Mouse (Mus musculus) heart, embryonic 12.5 days (tissue): Measurements from ENCODE around the gene Ints14. TPM values are rescaled to one million over a fixed set of nuclear protein-coding genes. Genes with fewer than 3 reads are reported as not detected.

Experiments used
- ATAC-seq: fragments of 200-750 bp; cut with Nextera tagmentation; 2 replicates; pipeline ENCODE4 v1.8.0; 2017; ENCODE audit warnings: moderate TSS enrichment, moderate library complexity; ENCODE audit not compliant: insufficient number of reproducible peaks, low FRiP score
- H3K27ac ChIP-seq: fragments of 300-500 bp; sonication (generic); 2 replicates; pipeline ENCODE4 v1.5.1; 2016; ENCODE audit warnings: mild to moderate bottlenecking, moderate library complexity; ENCODE audit not compliant: poor library complexity, severe bottlenecking
- H3K27me3 ChIP-seq: fragments of 300-500 bp; sonication (generic); replicated peaks from 2 replicates; pipeline ENCODE4 v1.6.1; 2016; ENCODE audit warnings: mild to moderate bottlenecking, moderate library complexity
- H3K36me3 ChIP-seq: fragments of 300-500 bp; sonication (generic); 2 replicates; pipeline ENCODE4 v1.6.1; 2016; ENCODE audit warnings: mild to moderate bottlenecking, moderate library complexity
- H3K4me1 ChIP-seq: fragments of 300-500 bp; sonication (generic); replicated peaks from 2 replicates; pipeline ENCODE4 v1.6.1; 2016; ENCODE audit warnings: mild to moderate bottlenecking
- H3K4me2 ChIP-seq: fragments of 300-500 bp; sonication (generic); 2 replicates; pipeline ENCODE4 v1.6.1; 2016; ENCODE audit warnings: mild to moderate bottlenecking, moderate library complexity
- H3K4me3 ChIP-seq: fragments of 300-500 bp; sonication (generic); 2 replicates; pipeline ENCODE4 v1.5.1; 2016; ENCODE audit warnings: mild to moderate bottlenecking
- H3K9ac ChIP-seq: fragments of 300-500 bp; sonication (generic); 2 replicates; pipeline ENCODE4 v1.6.1; 2016; ENCODE audit warnings: mild to moderate bottlenecking, moderate library complexity
- H3K9me3 ChIP-seq: fragments of 300-500 bp; sonication (generic); replicated peaks from 2 replicates; pipeline ENCODE4 v1.6.1; 2016; ENCODE audit warnings: mild to moderate bottlenecking, moderate library complexity
- WGBS: fragments of 180-500 bp; shearing (Covaris S2); methylation state at CpG from one replicate; pipeline ENCODE4 v1.1.7; 2016; 5-methylcytosine and 5-hydroxymethylcytosine counted together
- polyA plus RNA-seq: library from polyadenylated mRNA; unstranded; fragments of >200 nt; fragmentation: Nextera tagmentation; extraction: Ambion mirVana; gene quantifications from 2 replicates; pipeline ENCODE4 v1.2.1, GENCODE M21; 2016

Gene Ints14
- 45.2 and 48.6 TPM in 2 replicates for polyA plus RNA-seq

DNA sequence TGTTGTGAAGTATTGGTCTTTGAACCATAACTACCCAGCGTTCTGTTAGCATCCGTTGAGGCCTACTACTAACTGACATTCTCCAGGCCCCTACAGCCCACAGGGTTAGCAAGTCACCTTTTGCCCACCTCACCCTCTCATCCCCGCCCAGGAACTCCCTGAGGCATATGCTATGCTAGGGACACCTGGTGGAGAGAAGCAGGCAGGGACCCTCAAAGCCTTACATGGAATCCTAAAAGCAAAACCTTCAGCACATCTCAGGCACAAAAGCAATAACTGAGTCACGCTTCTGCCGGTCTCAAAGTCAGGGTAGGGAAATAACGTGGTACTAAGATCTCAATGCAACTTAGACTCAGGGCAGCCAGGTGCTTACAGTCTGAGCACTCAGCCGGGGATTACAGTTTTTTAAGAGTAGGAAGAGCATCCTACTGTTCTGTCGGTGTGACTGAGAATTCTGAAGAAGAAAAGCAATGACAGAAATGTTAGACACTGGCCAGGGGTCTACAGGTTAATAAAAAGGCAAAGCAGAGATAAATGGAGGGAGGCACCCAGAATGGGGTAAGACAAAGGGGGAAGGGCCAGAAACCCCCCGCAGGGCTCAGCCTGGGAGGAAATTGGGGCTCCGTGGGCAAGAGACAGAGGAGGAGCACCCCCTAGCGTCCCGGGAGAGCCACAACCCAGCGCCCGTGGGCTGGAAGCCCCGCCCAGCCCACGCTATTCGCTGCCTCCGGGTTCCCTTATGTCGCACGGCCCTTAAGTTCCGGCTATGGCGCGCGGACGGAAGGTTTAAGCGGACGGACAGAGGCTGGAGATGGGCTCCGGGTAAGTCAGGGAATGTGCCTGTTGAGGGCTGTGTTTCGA is at the start of gene Ints14:
Ints14 (plus strand) TSS at position 789 of the 861 bp plus-strand sequence.
- Histone ChIP-seq H3K27ac (peak within 1 kb of the TSS; percentile 84), H3K9ac (peak within 1 kb of the TSS; percentile 93), H3K36me3 (peaks cover 22% of the 10 kb centered on the region), H3K4me1 (peaks cover 16% of the 10 kb centered on the region), H3K4me2 (peak within 1 kb of the TSS; percentile 77), H3K9me3 (no peaks in the 10 kb centered on the region), H3K27me3 (no peaks in the 10 kb centered on the region), H3K4me3 (peak within 1 kb of the TSS; percentile 72)
- 5% methylated on average over 29 of the region's 29 CpGs for WGBS
- ATAC-seq = peak; percentile 94

DNA sequence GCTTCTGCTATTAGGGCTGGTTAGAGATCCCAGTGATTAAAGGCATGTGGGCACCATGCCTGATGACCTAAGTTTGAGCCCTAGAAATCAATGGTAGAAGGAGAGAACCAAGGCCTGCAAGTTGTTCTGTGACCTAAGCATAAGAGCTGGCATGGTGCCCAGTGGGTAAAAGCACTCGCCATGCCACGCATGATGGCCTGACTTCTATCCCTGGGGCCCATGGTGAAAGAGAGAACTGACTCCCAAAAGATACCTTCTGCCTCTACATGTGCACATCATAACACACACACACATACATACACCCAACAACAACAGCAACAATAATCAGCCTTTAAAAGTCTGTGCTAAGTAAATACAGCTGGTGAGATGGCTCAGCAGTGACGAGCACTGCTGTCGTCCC is 47.3 kb upstream of the Ints14 start:
- no peak overlapping the region for H3K4me2 ChIP-seq
- peaks cover 5% of the 10 kb centered on the region; the same call in 1 of the 2 replicates for H3K9me3 ChIP-seq
- H3K9ac ChIP-seq = no peak overlapping the region
- peaks cover 21% of the 10 kb centered on the region for H3K36me3 ChIP-seq
- H3K27ac ChIP-seq = no peak overlapping the region
- 95% methylated on average over 4 of the region's 4 CpGs for WGBS
- H3K4me3 ChIP-seq = no peak overlapping the region
- H3K4me1 ChIP-seq = no peaks in the 10 kb centered on the region
- no peaks in the 10 kb centered on the region for H3K27me3 ChIP-seq
- no peak for ATAC-seq

GRCm38 (mm10) chr9:64913973-64914372 is 46.7 kb upstream of the Ints14 start:
- Histone ChIP-seq H3K4me2 (no peak overlapping the region), H3K9me3 (peaks cover 5% of the 10 kb centered on the region; the same call in 1 of the 2 replicates), H3K4me3 (no peak overlapping the region), H3K36me3 (peaks cover 21% of the 10 kb centered on the region), H3K27ac (no peak overlapping the region), H3K27me3 (no peaks in the 10 kb centered on the region), H3K9ac (no peak overlapping the region), H3K4me1 (no peaks in the 10 kb centered on the region)
- ATAC-seq = no peak
- WGBS = 74% methylated on average over 2 of the region's 2 CpGs

- Histone ChIP-seq H3K9ac (no peak overlapping the region), H3K4me3 (no peak overlapping the region), H3K4me1 (no peaks in the 10 kb centered on the region), H3K36me3 (peaks cover 21% of the 10 kb centered on the region), H3K9me3 (peaks cover 5% of the 10 kb centered on the region; the same call in 1 of the 2 replicates), H3K4me2 (no peak overlapping the region), H3K27me3 (no peaks in the 10 kb centered on the region), H3K27ac (no peak overlapping the region)
- no peak for ATAC-seq
- 70% methylated on average over 4 of the region's 4 CpGs for WGBS
These were observed 46.1 kb upstream of the Ints14 start for GRCm38 (mm10) chr9:64914629-64915028.

DNA sequence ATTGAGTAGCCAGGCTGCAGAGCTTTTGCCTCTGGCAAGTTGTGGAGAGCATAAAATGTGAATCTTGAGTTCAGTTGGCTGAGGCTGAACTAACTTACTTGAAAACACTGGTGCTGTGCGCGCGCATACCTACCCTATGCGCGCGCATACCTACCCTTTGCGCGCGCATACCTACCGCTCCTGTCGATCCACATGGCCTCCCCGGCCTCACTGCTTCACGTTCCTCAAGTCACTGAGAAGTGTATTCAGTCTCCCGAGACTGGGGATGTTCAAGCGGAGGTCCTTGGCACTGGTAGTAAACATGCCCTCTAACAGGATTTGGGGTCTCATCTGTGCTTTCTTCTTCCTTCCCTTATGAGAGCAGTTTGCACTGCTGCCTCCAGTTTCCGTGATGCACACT is 42.1 kb upstream of the Ints14 start:
- H3K9ac ChIP-seq = peak overlapping the region; percentile 29; the same call in 1 of the 2 replicates
- ATAC-seq = 0 out of 2 replicates have a peak, but pooled peaks have one; percentile 29
- H3K36me3 ChIP-seq = peaks cover 8% of the 10 kb centered on the region
- H3K4me3 ChIP-seq = peak overlapping the region; percentile 41
- H3K27me3 ChIP-seq = no peaks in the 10 kb centered on the region
- H3K4me2 ChIP-seq = peak overlapping the region; percentile 60
- H3K4me1 ChIP-seq = no peaks in the 10 kb centered on the region
- peaks cover 2% of the 10 kb centered on the region; the same call in 1 of the 2 replicates for H3K9me3 ChIP-seq
- 25% methylated on average over 16 of the region's 16 CpGs for WGBS
- no peak overlapping the region for H3K27ac ChIP-seq

GRCm38 (mm10) chr9:64925771-64926170 is 34.9 kb upstream of the Ints14 start:
- Histone ChIP-seq H3K4me3 (no peak overlapping the region), H3K36me3 (no peaks in the 10 kb centered on the region; the same call in 1 of the 2 replicates), H3K4me1 (peaks cover 19% of the 10 kb centered on the region), H3K9ac (no peak overlapping the region), H3K27ac (peak overlapping the region; percentile 64; the same call in 1 of the 2 replicates), H3K9me3 (no peaks in the 10 kb centered on the region), H3K27me3 (no peaks in the 10 kb centered on the region), H3K4me2 (no peak overlapping the region)
- no peak for ATAC-seq
- 83% methylated on average over 5 of the region's 5 CpGs for WGBS

GRCm38 (mm10) chr9:64926201-64926991 is 34.3 kb upstream of the Ints14 start:
- ATAC-seq = peak; percentile 77
- Histone ChIP-seq H3K4me3 (no peak overlapping the region), H3K4me1 (peaks cover 24% of the 10 kb centered on the region), H3K9me3 (no peaks in the 10 kb centered on the region), H3K36me3 (no peaks in the 10 kb centered on the region; the same call in 1 of the 2 replicates), H3K4me2 (no peak overlapping the region), H3K27ac (peak overlapping the region; percentile 64), H3K27me3 (no peaks in the 10 kb centered on the region), H3K9ac (no peak overlapping the region)
- 62% methylated on average over 8 of the region's 8 CpGs for WGBS

DNA sequence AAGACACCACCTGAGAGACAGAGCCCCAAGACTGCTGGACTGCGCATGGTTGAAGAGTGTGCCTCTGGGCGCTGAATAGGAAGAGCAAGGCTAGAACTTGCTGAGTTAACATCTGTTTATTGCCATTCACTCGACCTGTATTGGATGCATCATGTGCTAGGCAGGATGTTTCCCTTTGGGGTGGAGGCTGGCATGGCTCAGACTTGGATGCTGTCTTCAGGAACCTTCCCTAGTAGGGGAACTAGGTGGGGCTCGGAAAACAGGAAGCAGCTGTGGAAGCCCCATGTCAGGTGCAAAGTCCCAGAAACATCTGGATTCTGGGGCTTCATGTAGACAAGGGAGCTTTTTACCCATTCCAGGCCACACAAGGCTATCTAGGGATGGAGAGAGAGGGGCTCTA is 30.4 kb upstream of the Ints14 start:
- H3K4me3 ChIP-seq = no peak overlapping the region
- WGBS = 67% methylated on average over 4 of the region's 4 CpGs
- H3K9ac ChIP-seq = no peak overlapping the region
- H3K9me3 ChIP-seq = no peaks in the 10 kb centered on the region
- ATAC-seq = no peak
- H3K27me3 ChIP-seq = no peaks in the 10 kb centered on the region
- no peak overlapping the region for H3K4me2 ChIP-seq
- no peak overlapping the region for H3K27ac ChIP-seq
- no peaks in the 10 kb centered on the region for H3K36me3 ChIP-seq
- H3K4me1 ChIP-seq = peaks cover 60% of the 10 kb centered on the region

GRCm38 (mm10) chr9:64931751-64932610 is 28.7 kb upstream of the Ints14 start:
- H3K27ac ChIP-seq = peak overlapping the region; percentile 84
- 38% methylated on average over 7 of the region's 7 CpGs for WGBS

GRCm38 (mm10) chr9:64934015-64934754 is 26.5 kb upstream of the Ints14 start:
- Histone ChIP-seq H3K9ac (no peak overlapping the region), H3K27me3 (no peaks in the 10 kb centered on the region; the same call in 1 of the 2 replicates), H3K4me3 (no peak overlapping the region), H3K27ac (no peak overlapping the region), H3K4me2 (peak overlapping the region; percentile 18), H3K4me1 (peaks cover 64% of the 10 kb centered on the region), H3K9me3 (no peaks in the 10 kb centered on the region), H3K36me3 (no peaks in the 10 kb centered on the region)
- 40% methylated on average over 15 of the region's 15 CpGs for WGBS
- ATAC-seq = peak; percentile 27; the same call in 1 of the 2 replicates

More at GRCm38 (mm10) chr9:64931751-64932610, 28.7 kb upstream of the Ints14 start:
- no peak overlapping the region for H3K9ac ChIP-seq
- ATAC-seq = peak; percentile 74
- no peak overlapping the region for H3K4me2 ChIP-seq
- no peaks in the 10 kb centered on the region; the same call in 1 of the 2 replicates for H3K27me3 ChIP-seq
- no peaks in the 10 kb centered on the region for H3K9me3 ChIP-seq
- no peak overlapping the region for H3K4me3 ChIP-seq
- H3K4me1 ChIP-seq = peaks cover 53% of the 10 kb centered on the region
- H3K36me3 ChIP-seq = no peaks in the 10 kb centered on the region
